Mouse (Mus musculus) bone marrow macrophage, adult 2 months (primary cell): Measurements from ENCODE around the gene Crebrf. TPM values are rescaled to one million over a fixed set of nuclear protein-coding genes. Genes with fewer than 3 reads are reported as not detected.

ENCODE experiments used
- H3K27ac ChIP-seq: 2 replicates; pipeline ENCODE4 v1.5.1; 2012; ENCODE audit warnings: low read depth, low read length; ENCODE audit not compliant: insufficient read depth
- H3K4me1 ChIP-seq: 2 replicates; pipeline ENCODE4 v1.6.1; 2012; ENCODE audit warnings: low read length; ENCODE audit not compliant: control insufficient read depth, insufficient read depth
- H3K4me3 ChIP-seq: 2 replicates; pipeline ENCODE4 v1.5.1; 2012; ENCODE audit warnings: mild to moderate bottlenecking, low read length, moderate library complexity; ENCODE audit not compliant: insufficient read depth
- CTCF ChIP-seq: IDR thresholded peaks from 2 replicates; pipeline ENCODE4 v1.5.1; 2012; ENCODE audit warnings: low read depth, mild to moderate bottlenecking, low read length, moderate library complexity
- POLR2A ChIP-seq: IDR thresholded peaks from 2 replicates; pipeline ENCODE4 v1.6.1; 2012; ENCODE audit warnings: mild to moderate bottlenecking, low read depth, low read length, borderline replicate concordance
- polyA plus RNA-seq: library from polyadenylated mRNA; stranded (reverse); fragments of >200 nt; gene quantifications from 2 replicates; pipeline ENCODE4 v1.2.4, GENCODE M21; 2012; ENCODE audit not compliant: missing spikeins, insufficient read depth, insufficient read length

Crebrf gene
- polyA plus RNA-seq, 1 experiment = 47.9 TPM

GRCm38 (mm10) chr17:26721802-26722201, 6.4 kb downstream of the Crebrf start:
- TF ChIP-seq POLR2A (no peak), CTCF (no peak)
- peaks cover 4% of the 10 kb centered on the region for H3K4me1 ChIP-seq
- no peak overlapping the region for H3K27ac ChIP-seq
- no peak overlapping the region for H3K4me3 ChIP-seq

GRCm38 (mm10) chr17:26724790-26725189, 9.3 kb downstream of the Crebrf start:
- Histone ChIP-seq H3K27ac (no peak overlapping the region), H3K4me1 (peaks cover 17% of the 10 kb centered on the region), H3K4me3 (no peak overlapping the region)
- TF ChIP-seq CTCF (no peak), POLR2A (no peak)

GRCm38 (mm10) chr17:26726674-26727073, 11.2 kb downstream of the Crebrf start:
- H3K4me3 ChIP-seq = no peak overlapping the region
- peaks cover 18% of the 10 kb centered on the region for H3K4me1 ChIP-seq
- H3K27ac ChIP-seq = no peak overlapping the region
- no peak for TF ChIP-seq CTCF
- TF ChIP-seq POLR2A = no peak

- Histone ChIP-seq H3K4me1 (peaks cover 21% of the 10 kb centered on the region), H3K27ac (no peak overlapping the region)
These were observed 11.8 kb downstream of the Crebrf start for GRCm38 (mm10) chr17:26727110-26727755.

GRCm38 (mm10) chr17:26742581-26742980, 27.1 kb downstream of the Crebrf start:
- Histone ChIP-seq H3K27ac (no peak overlapping the region), H3K4me1 (peaks cover 10% of the 10 kb centered on the region), H3K4me3 (no peak overlapping the region)
- TF ChIP-seq CTCF = no peak
- TF ChIP-seq POLR2A = no peak

More at GRCm38 (mm10) chr17:26727110-26727755, 11.8 kb downstream of the Crebrf start:
- TF ChIP-seq POLR2A (no peak), CTCF (no peak)
- H3K4me3 ChIP-seq = no peak overlapping the region

GRCm38 (mm10) chr17:26743294-26743693, 27.8 kb downstream of the Crebrf start:
- TF ChIP-seq POLR2A = no peak
- no peak for TF ChIP-seq CTCF
- H3K4me1 ChIP-seq = peaks cover 5% of the 10 kb centered on the region
- H3K4me3 ChIP-seq = no peak overlapping the region
- no peak overlapping the region for H3K27ac ChIP-seq

- H3K4me1 ChIP-seq = peaks cover 20% of the 10 kb centered on the region
- no peak for TF ChIP-seq POLR2A
- TF ChIP-seq CTCF = no peak
- no peak overlapping the region for H3K27ac ChIP-seq
- H3K4me3 ChIP-seq = no peak overlapping the region
These were observed 34.5 kb downstream of the Crebrf start for GRCm38 (mm10) chr17:26749975-26750374.

GRCm38 (mm10) chr17:26752297-26752696, 36.8 kb downstream of the Crebrf start:
- Histone ChIP-seq H3K4me3 (no peak overlapping the region), H3K4me1 (peaks cover 22% of the 10 kb centered on the region), H3K27ac (no peak overlapping the region)
- TF ChIP-seq POLR2A = no peak
- no peak for TF ChIP-seq CTCF

GRCm38 (mm10) chr17:26753476-26753875, 38.0 kb downstream of the Crebrf start:
- H3K4me1 ChIP-seq = peaks cover 22% of the 10 kb centered on the region
- H3K4me3 ChIP-seq = no peak overlapping the region
- no peak overlapping the region for H3K27ac ChIP-seq
- no peak for TF ChIP-seq CTCF
- TF ChIP-seq POLR2A = no peak

- no peak overlapping the region for H3K27ac ChIP-seq
- no peak overlapping the region for H3K4me3 ChIP-seq
- TF ChIP-seq POLR2A (no peak), CTCF (no peak)
- H3K4me1 ChIP-seq = no peaks in the 10 kb centered on the region
These were observed 51.8 kb downstream of the Crebrf start for GRCm38 (mm10) chr17:26767100-26767753.
